Mouse (Mus musculus) gastrocnemius, postnatal 10 days (tissue): Measurements from ENCODE around the gene Ssh2. TPM values are rescaled to one million over a fixed set of nuclear protein-coding genes. Genes with fewer than 3 reads are reported as not detected.
"Not testable (repeated sequence)": the region's sequence is repeated elsewhere in the genome, so short reads cannot be mapped to it uniquely, and the experiment has no call there.

Experiments used
- DNase-seq: peaks from one replicate; pipeline ENCODE4 v3.0.0; 2021; ENCODE audit warnings: mixed read lengths
- total RNA-seq, 2 experiments: library from RNA; stranded (reverse); gene quantifications; 2 replicates each; pipeline ENCODE4 v1.2.3; 2021

Gene Ssh2
- total RNA-seq, 2 experiments from 2014 or later: 37.3 to 37.6 TPM

- DNase-seq: no peak
Observed at GRCm38 (mm10) chr11:77230765-77231164, 14.7 kb downstream of the Ssh2 start.

- no peak for DNase-seq
Observed at GRCm38 (mm10) chr11:77231514-77231913, 15.4 kb downstream of the Ssh2 start.

- DNase-seq: no peak
Observed at GRCm38 (mm10) chr11:77235267-77235666, 19.2 kb downstream of the Ssh2 start.

GRCm38 (mm10) chr11:77239658-77240345 is 23.7 kb downstream of the Ssh2 start:
- no peak for DNase-seq

GRCm38 (mm10) chr11:77240466-77241246 is 24.6 kb downstream of the Ssh2 start:
- DNase-seq: no peak

- DNase-seq: no peak
Observed at GRCm38 (mm10) chr11:77242912-77243311, 26.8 kb downstream of the Ssh2 start.

- DNase-seq: no peak
Observed at GRCm38 (mm10) chr11:77252826-77253225, 36.7 kb downstream of the Ssh2 start.

GRCm38 (mm10) chr11:77259441-77259840 is 43.4 kb downstream of the Ssh2 start:
- DNase-seq: no peak

- no peak for DNase-seq
Observed at GRCm38 (mm10) chr11:77267401-77267800, 51.3 kb downstream of the Ssh2 start.

- no peak for DNase-seq
Observed at GRCm38 (mm10) chr11:77276000-77276399, 59.9 kb downstream of the Ssh2 start.

- DNase-seq: not testable (repeated sequence)
Observed at GRCm38 (mm10) chr11:77278538-77278937, 62.5 kb downstream of the Ssh2 start.

- no peak for DNase-seq
Observed at GRCm38 (mm10) chr11:77280219-77280618, 64.1 kb downstream of the Ssh2 start.

- no peak for DNase-seq
Observed at GRCm38 (mm10) chr11:77291447-77291846, 75.4 kb downstream of the Ssh2 start.

- not testable (repeated sequence) for DNase-seq
Observed at GRCm38 (mm10) chr11:77293673-77294072, 77.6 kb downstream of the Ssh2 start.

GRCm38 (mm10) chr11:77297246-77297645 is 81.2 kb downstream of the Ssh2 start:
- DNase-seq: no peak

GRCm38 (mm10) chr11:77307205-77307604 is 91.1 kb downstream of the Ssh2 start:
- no peak for DNase-seq

GRCm38 (mm10) chr11:77308533-77308932 is 92.4 kb downstream of the Ssh2 start:
- DNase-seq: no peak

- no peak for DNase-seq
Observed at GRCm38 (mm10) chr11:77317721-77318477, 101.8 kb downstream of the Ssh2 start.

- DNase-seq: no peak
Observed at GRCm38 (mm10) chr11:77318478-77319118, 102.5 kb downstream of the Ssh2 start.

- DNase-seq: no peak
Observed at GRCm38 (mm10) chr11:77321214-77321613, 105.1 kb downstream of the Ssh2 start.

- no peak for DNase-seq
Observed at GRCm38 (mm10) chr11:77330529-77330928, 114.4 kb downstream of the Ssh2 start.

GRCm38 (mm10) chr11:77347273-77347672 is 131.2 kb downstream of the Ssh2 start:
- no peak for DNase-seq
